Mouse (Mus musculus) testis, adult 2 months (tissue): ENCODE data around the gene Idi1.

Experiments
- CTCF ChIP-seq: fragments of 200-500 bp; IDR thresholded peaks from 2 replicates; pipeline ENCODE4 v1.5.1; 2012; ENCODE audit warnings: low read depth, mild to moderate bottlenecking, inconsistent platforms, low read length, moderate library complexity; ENCODE audit not compliant: control insufficient read depth, insufficient read depth, insufficient replicate concordance
- POLR2A ChIP-seq: fragments of 200-500 bp; IDR thresholded peaks from 2 replicates; pipeline ENCODE4 v1.6.1; 2012; ENCODE audit warnings: low read depth, mild to moderate bottlenecking, inconsistent platforms, low read length, moderate library complexity; ENCODE audit not compliant: control insufficient read depth

DNA sequence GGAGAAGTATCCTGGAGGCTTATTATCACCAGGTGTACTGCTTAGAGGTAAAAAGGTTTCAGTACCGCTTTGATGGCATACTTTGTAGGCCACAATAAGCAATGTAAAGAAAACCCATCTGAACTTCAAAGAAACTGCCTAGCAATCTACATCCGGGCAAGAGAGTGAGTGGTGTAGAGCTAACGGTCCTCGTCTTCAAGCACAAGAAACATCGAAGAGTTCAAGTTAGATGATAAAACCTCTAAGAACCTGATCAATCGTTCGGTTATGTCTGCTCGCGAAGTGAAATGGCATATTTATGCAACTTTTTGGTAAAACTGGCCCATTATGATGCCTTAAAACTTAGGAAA lies 15.2 kb upstream of the Idi1 start:
- no peak for TF ChIP-seq CTCF
- no peak for TF ChIP-seq POLR2A
